Mouse (Mus musculus) left cerebral cortex, postnatal 36 days (tissue): ENCODE results near the gene Gm44579. TPM values are rescaled to one million over a fixed set of nuclear protein-coding genes. Genes with fewer than 3 reads are reported as not detected.
A peak's percentile ranks its signal among the peaks of the same experiment; 100 is the strongest.

Experiments
- DNase-seq, 2 experiments: peaks; one replicate each; pipeline ENCODE4 v3.0.0; 2021 to 2022; ENCODE audit warnings: low spot score in 2 of 2, mixed read lengths in 1 of 2
- intact Hi-C: fragments of 180-260 bp; cut with DNase I; formaldehyde crosslinking; loops from one replicate; pipeline ENCODE4 v1.15.1; 2025
- total RNA-seq, 2 experiments: library from RNA; stranded (reverse); gene quantifications; 2 replicates each; pipeline ENCODE4 v1.2.3; 2021

The Gm44579 gene
- total RNA-seq, 2 experiments from 2014 or later, result 0.15 TPM; not detected in 1

DNA sequence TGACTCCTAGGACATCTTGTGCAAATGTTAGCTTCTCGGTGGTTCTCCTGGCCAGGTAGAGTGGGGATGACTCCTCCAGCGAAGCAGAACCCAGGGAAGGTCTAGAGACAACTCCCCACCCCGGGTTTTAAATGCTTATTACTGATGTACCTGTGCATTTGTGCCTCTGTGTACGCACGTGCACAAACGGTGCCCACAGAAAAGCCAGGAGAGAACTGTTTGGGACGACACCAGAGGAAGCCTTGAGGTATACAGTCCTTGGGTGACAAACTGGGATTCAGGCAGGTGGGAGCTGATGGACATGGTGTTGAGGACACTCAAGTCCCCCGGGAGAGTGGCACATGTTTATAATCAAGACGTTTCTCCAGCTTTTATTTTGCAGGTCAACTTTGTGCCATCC is 49.9 kb downstream of the Gm44579 start:
- intact Hi-C loops, result no loop called here
- DNase-seq, result no peak

- DNase-seq, result peak; percentile 53 to 67
- intact Hi-C loops, result no loop called here
Observed at GRCm38 (mm10) chr15:98170365-98170764, 50.4 kb downstream of the Gm44579 start.

DNA sequence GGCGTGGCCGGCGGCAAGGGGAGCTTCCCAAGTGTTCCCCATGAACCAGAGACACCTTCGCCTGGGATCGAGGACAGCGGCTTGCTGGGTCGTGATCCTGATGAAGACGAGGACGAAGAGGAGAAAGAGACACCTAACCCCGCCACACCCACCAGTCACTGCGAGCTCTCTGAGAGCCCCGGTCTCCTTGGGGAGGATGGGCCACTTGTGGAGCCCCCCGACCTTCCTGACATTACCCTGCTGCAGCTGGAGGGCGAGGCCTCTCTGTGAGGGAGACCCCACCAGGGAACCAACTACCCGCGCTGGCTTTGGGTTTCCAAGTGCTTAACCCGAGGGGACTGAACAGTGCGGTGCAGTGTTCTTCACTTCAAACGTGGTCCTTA is 52.2 kb downstream of the Gm44579 start:
- intact Hi-C loops, result loop anchor here (10.0 kb wide), 1 partner anchor 204 kb away; the partner anchor contains the start of gene Tmem106c

GRCm38 (mm10) chr15:98167645-98168621 is 52.8 kb downstream of the Gm44579 start:
- intact Hi-C loops, result loop anchor here (10.0 kb wide), 1 partner anchor 203 kb away; the partner anchor contains the start of gene Tmem106c
- DNase-seq, result peak; percentile 90 to 92

More for the DNA sequence above, 52.2 kb downstream of the Gm44579 start:
- peak in 1 of 2 experiments; percentile 23 for DNase-seq

GRCm38 (mm10) chr15:98166963-98167644 is 53.7 kb downstream of the Gm44579 start, which contains the start of gene Ccdc184:
Gene Ccdc184, plus strand, starts transcription at chr15:98167158.
- peak in 1 of 2 experiments; percentile 25 for DNase-seq
- intact Hi-C loops, result loop anchor here (10.0 kb wide), 1 partner anchor 202 kb away; the partner anchor contains the start of gene Tmem106c

GRCm38 (mm10) chr15:98165525-98165924 is 55.3 kb downstream of the Gm44579 start, which contains the start of gene Asb8:
Gene Asb8, minus strand, starts transcription at chr15:98165625.
- DNase-seq, result no peak
- intact Hi-C loops, result loop anchor here (10.0 kb wide), 1 partner anchor 201 kb away; the partner anchor contains the start of gene Tmem106c

DNA sequence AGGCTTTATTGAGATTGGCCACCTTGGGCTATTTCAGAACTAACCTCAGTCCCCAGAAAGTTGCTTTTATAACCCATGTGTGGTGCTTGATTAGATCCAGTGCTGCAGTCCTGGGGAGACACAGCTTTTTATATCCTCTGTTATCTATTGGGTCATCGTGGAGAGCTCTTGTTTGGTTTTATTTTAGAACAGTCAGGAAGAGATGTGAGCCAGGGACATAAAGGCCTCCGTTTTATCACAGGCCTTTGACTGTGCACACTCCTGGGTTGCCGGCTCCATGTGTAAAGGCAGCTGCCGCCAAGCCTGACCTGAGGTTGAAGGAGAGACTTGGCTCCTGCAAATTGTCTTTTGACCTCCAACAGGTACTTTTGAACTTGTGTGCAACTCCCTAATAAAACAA is 58.2 kb downstream of the Gm44579 start:
- intact Hi-C loops, result loop anchor here (10.0 kb wide), 1 partner anchor 198 kb away; the partner anchor contains the start of gene Tmem106c
- DNase-seq, result no peak

DNA sequence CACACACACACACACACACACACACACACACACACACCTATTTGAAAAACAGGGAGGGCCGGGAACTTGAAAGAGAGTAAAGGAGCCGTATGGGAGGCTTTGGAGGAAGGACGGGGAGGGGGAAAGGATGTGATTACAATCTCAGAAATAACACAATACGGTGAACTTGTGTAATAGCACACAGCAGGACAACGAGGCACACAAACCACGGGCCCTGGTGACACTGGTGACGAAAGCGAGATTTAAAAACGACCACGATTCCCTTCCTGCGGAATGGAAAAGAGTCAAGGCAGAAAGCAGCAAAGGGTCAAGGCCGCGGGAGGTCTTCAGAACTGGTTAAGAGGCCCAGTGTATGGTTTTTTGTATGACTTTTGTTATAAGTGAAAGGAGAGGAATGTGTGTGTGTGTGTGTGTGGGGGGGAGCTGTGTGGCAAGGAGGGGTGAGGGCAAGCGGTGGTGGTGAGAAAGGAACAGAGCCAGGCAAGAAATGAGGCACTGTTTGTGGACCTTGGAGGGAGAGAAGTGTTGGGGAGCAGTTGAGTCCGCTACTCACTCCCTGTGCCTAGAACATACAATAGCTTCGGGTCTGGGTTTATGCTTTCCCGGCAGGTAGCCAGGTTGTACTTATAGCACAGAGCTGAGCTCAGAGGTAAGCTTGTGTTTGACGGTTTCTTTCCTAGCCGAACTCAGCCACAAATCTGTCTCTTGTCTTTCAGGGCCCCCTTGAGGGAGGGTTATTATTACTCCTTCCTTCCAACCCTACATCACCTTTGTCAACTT is 59.6 kb downstream of the Gm44579 start:
- no peak for DNase-seq
- intact Hi-C loops, result loop anchor here (10.0 kb wide), 1 partner anchor 196 kb away; the partner anchor contains the start of gene Tmem106c

DNA sequence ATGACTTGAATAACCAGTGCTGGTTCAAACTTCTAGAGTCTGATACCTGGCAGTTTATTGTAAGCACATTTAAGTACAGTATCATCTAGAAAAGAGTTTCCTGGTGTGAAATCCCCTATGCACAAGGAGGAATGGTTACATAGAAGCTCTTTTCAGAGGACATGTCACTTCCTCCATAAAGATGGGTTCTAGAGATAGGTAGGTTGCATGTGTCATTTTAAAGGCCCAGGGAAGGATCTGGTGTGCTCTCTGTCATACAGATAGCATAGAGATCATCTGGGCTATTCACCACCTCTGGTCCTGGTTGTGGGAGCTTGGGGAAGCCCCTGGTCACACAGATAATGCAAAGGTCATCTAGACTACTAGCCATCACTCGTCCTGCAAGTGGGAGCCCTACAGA is 63.5 kb downstream of the Gm44579 start:
- DNase-seq, result no peak
- intact Hi-C loops, result no loop called here

GRCm38 (mm10) chr15:98155944-98156343 is 64.8 kb downstream of the Gm44579 start:
- DNase-seq, result no peak
- intact Hi-C loops, result no loop called here

GRCm38 (mm10) chr15:98155272-98155671 is 65.5 kb downstream of the Gm44579 start:
- intact Hi-C loops, result no loop called here
- no peak for DNase-seq

GRCm38 (mm10) chr15:98154631-98155030 is 66.1 kb downstream of the Gm44579 start:
- intact Hi-C loops, result no loop called here

GRCm38 (mm10) chr15:98154146-98154545 is 66.6 kb downstream of the Gm44579 start:
- intact Hi-C loops, result no loop called here
- no peak for DNase-seq

More at GRCm38 (mm10) chr15:98154631-98155030, 66.1 kb downstream of the Gm44579 start:
- DNase-seq, result no peak

- intact Hi-C loops, result no loop called here
- no peak for DNase-seq
Observed at GRCm38 (mm10) chr15:98153625-98154024, 67.2 kb downstream of the Gm44579 start.

DNA sequence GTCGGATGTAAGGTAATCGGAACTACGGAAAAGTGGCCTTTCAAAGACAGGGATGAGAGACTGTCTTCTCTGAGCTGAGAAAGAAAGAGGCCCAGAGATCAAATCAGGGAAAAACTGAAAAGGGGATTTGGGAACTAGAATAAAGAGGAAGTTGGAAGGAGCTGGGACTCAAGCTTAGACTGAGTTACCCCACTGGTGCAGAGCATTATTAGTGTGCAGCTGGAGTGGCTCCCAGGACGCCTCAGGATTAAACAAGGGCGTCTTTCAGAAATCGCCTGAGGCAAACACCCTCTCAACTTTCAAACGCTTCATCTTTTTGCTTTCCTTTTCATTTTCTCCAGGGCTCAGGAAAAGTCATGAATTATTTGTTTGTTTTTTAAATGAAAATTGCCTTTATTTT is 67.9 kb downstream of the Gm44579 start:
- DNase-seq, result no peak
- intact Hi-C loops, result no loop called here

DNA sequence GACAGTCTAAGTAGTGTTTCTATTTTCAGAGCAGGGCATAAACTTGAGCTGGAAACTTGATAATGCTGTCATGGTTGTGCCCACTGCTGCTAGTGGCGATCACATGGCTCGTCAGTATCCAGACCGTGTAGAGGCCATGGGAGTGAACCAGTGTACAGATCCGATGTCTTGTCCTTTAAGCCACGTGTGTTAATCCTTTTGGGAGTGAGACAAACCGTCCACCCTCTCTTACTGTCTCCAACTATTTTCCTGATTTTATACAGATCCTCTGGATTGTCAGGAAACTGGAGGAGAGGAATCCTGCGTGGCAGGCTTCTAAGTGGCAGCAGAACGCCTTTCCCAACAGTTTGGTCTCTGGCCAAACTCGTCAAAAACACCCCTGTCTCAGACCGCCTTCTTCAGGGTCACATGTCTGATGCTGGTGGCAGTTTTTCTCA is 71.6 kb downstream of the Gm44579 start:
- intact Hi-C loops, result loop anchor here (5.0 kb wide), 2 partner anchors 42 to 57 kb away; partner anchors contain the start of genes Pfkm and Senp1
- no peak for DNase-seq

GRCm38 (mm10) chr15:98148356-98148755 is 72.4 kb downstream of the Gm44579 start:
- intact Hi-C loops, result loop anchor here (5.0 kb wide), 2 partner anchors 41 to 56 kb away; partner anchors contain the start of genes Pfkm and Senp1
- DNase-seq, result no peak

GRCm38 (mm10) chr15:98145559-98146181 is 75.1 kb downstream of the Gm44579 start:
- intact Hi-C loops, result loop anchor here (5.0 kb wide), 2 partner anchors 38 to 53 kb away; partner anchors contain the start of genes Pfkm and Senp1

More at GRCm38 (mm10) chr15:98145559-98146181, 75.1 kb downstream of the Gm44579 start:
- DNase-seq, result peak; percentile 94 to 95
